Mouse (Mus musculus) cerebellum, adult 11-12 months (tissue): ENCODE data around the gene C8g.

Experiments used
- DNase-seq: peaks from one replicate; pipeline ENCODE4 v3.0.0; 2022

Gene C8g

GRCm38 (mm10) chr2:25501593-25502486 is at the start of gene C8g:
C8g (minus strand) TSS chr2:25501719.
- DNase-seq, result peak; percentile 70

DNA sequence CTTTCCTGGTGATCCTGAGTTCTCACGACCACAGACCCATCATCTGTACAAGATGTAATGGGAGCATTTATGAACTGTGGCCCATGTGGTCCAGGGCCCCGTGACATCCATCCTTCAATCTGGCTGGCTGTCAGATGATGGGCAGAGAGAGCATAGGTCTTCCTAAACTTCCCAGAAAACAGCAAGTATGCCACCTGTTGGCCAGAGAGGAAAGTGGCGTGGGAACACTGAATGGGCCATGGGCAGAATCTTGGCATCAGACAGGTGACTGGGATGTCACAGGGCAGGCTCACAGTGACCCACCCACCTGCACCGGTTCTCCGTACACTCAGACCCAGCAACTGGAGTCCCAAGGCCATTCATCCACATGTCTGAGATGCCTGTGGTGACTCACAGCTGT is 49.7 kb upstream of the C8g start:
- DNase-seq, result peak; percentile 67

GRCm38 (mm10) chr2:25549021-25549991 is 47.8 kb upstream of the C8g start:
- peak; percentile 28 for DNase-seq

DNA sequence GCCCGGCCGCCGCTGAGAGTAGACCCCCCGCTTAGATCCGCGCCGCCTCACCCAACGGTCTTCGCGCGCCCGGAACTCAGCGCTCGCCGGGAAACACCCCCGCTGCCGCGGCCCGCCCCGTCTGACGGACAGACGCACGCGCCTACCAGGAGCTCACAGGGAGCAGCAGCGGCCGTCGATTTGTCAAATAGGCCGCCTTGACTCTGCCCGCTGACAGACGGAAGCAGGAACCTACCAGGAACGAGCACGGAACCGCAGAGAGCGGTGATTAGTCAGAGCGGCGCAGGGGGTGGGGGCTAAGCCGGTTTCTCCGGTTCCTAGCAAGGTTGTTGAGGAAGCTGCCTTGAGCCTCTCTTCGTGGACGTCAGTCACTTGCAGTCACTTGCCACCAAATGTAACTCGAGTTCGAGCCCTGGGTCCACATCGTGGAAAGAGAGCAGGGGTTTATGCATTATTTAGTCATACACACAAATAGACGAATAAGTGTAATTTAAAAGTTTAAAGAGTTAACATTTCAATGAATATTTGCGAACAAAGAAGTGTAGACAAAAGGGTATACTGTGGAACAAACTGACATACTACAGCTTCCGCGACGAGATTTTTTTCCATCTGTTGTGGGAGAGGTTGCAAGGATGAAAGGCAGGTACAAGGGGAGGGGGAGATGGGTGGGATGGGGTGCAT is 45.4 kb upstream of the C8g start, which contains the start of gene Traf2:
Traf2 (minus strand) TSS at position 130 of the 681 bp plus-strand sequence.
- DNase-seq, result peak; percentile 98

GRCm38 (mm10) chr2:25545996-25546810 is 44.7 kb upstream of the C8g start:
- peak; percentile 25 for DNase-seq

DNA sequence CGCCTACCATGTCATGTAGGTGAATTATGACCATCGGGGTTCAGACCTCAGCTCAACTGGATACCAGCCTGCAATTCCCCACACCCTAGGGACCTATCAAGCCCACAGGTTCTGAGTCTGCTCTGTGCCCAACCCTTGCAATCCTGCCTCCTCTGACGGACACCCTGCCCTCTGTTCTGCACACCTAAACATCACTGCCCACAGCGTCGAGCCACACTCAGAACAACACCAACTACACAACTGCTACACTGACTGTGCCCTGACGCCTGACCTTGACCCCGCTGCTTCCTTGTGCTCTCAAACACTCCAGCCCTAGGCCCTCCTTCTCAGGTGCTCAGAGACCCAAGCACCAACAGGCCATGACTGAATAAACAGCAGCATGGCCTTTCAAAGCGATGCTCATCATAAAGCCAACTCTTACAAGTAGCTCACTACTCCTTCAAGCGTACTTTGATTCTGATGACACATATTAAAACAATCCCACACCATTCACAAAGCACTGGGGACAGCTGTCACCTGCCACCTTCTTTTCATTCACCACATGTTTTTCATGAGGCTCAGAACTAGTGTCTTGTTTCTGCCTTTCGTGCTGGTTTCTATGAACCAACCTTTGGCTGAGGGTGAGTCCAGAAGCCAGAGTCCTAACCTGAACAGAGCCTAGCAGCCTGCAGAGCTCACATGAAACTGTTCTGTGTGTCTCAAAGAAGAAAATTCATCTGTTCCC is 40.3 kb upstream of the C8g start:
- DNase-seq, result no peak

- no peak for DNase-seq
These were observed 39.0 kb upstream of the C8g start for GRCm38 (mm10) chr2:25540541-25540948.

DNA sequence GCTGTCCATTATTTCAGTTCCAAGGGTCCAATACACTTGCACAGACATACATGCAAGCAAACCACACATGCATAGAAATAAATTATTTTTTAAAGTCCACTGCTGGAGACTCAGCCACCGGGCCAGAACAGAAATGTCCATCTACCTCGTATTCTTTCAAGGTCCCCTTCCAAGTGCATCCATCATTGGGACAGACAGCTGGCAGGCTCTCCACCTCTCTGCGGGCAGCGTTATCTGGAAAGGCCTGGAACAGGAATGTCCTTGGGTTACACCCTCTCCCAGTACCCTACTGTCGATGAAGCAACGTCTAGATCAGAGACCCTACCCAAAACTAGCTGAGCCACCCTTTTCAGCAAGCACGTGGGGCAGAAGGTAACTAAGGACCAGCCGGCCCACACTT is 35.0 kb upstream of the C8g start:
- DNase-seq, result no peak

DNA sequence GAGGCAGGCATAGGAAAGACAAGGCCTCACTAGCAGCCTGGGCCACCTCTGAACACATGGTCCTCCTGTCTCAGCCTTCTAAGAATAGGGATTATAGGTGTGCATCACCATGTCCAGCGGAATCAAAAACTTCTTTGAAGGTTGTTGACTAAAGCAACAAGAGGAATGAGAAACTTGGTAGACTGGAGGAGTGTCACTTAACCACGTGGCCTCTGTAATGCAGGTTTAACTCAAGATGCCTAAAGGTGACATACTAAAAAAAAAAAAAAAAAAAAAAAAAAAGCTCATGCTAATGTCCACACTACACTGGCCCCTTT is 33.3 kb upstream of the C8g start:
- DNase-seq, result no peak

- DNase-seq, result peak; percentile 82
These were observed 32.8 kb upstream of the C8g start for GRCm38 (mm10) chr2:25534178-25534865.

DNA sequence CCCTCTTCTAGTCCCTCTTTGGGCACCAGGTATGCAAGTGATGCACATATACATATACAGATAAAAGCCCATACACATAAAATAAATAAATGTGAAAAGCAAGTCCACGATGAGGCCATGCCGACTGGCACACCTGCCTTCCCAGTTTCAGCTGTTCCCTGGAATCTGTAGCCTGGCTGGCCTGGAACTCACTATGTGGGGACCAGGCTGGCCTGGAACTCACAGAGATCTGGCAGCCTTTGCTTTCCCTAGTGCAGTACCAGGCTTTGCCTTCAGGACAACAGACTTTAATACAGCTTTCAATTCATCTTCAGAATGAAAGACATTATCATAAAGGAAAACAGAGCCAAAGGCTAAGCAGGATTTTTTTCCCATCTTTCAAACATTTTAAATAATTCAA is 32.2 kb upstream of the C8g start:
- DNase-seq, result no peak

DNA sequence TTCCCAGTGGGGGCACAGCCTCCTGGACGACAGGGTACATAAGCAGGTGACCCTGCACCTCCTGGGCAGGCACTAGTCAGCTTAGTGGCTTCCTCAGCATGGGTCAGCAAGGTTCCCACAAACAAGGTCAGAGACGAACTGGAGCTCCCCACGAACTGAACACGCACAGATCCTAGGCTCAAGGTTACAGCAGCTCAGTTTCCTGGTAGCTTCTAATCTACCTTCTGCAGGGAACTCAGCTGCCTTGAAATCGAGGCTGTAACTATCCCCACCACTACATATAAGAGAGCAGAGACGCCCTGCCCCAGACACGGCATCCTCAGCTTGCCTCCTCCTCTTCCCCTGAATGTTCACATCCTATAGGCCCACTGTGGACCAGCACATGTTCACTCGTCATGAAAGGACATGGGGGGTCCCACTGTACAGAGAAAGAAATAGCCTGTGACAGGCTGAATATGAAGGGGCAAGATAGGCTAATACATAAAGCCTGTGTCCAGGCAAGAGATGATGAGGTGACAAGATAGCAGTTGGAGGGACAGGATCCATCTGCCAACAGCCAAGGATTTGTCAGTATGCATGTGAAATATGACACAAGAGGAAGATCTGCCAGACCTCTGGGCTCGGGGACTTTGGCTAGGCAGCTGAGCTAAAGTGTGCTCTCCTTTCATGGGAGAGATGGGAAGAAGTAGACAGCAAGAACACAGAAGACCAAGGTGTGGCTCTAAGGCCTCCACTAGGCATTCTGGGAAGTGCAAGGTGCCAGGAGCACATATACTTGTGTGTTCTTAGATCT is 25.2 kb upstream of the C8g start:
- DNase-seq, result no peak

DNA sequence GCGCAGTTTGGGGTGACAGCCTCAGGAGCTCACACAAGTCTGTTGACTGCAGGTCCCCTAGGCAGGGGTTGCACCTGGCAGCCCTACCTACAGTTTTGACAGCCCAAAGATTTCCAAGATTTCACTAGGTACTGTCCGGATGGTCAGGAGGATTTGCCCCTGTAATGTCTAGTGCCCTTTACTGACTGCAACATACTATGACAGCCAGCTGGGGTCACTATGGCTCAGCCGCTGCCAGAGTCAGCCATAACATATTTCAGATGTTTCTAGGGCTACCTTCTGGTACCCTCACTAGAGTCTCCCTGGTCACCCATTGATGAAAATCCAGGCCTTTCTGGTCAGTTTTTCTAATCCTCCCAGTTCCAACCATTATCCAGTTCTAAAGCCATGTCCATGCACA is 8.4 kb upstream of the C8g start:
- DNase-seq, result no peak

DNA sequence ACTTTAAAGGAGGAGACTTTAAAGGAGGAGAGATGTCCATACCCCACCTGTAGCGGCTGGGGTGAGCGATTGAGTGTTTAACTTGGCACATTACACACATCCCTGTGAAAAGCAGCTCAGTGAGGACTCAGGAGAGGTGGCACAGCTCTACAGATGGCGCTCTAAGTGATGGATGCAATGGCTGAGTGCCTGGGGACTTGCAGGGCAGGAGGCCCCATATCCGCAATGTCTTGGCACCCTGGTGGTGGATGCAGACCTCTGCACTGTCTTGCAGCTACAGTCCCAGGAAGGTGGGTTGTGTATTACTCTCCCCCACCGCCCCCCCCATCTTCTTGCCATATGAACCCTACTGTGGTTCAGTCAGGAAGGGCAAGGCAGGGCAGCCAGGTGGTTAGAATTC is 5.4 kb upstream of the C8g start:
- no peak for DNase-seq

- DNase-seq, result peak; percentile 44
These were observed 4.3 kb upstream of the C8g start for GRCm38 (mm10) chr2:25505860-25506259.

- peak; percentile 25 for DNase-seq
These were observed 3.5 kb upstream of the C8g start for GRCm38 (mm10) chr2:25505000-25505399.

- DNase-seq, result no peak
These were observed 3.0 kb upstream of the C8g start for GRCm38 (mm10) chr2:25504538-25504937.

DNA sequence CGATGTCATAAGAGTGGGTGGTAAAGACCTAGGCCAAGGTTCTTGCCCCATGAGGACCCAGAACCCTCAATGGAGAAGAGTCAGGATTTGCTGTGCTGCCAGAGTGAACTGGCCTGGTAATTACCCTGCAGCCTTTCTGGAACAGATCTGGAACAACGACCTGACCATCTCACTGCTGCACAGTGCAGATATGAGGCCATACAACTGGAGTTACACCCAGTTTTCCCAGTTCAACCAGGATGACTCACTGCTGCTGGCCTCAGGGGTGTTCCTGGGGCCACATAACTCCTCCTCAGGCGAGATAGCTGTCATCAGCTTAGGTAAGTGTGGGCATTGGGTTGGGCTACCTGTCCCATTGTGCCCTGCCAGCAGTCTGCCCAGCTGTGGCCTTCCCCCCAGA is 1.2 kb upstream of the C8g start:
- DNase-seq, result peak; percentile 20

- peak; percentile 90 for DNase-seq
These were observed 728 bp downstream of the C8g start, which contains the start of gene Fbxw5 for GRCm38 (mm10) chr2:25500576-25501405. Fbxw5 (plus strand) TSS chr2:25500750.
